Mouse (Mus musculus): ENCODE results near the gene Vav3. TPM values are rescaled to one million over a fixed set of nuclear protein-coding genes. Genes with fewer than 3 reads are reported as not detected.

Gene Vav3
- polyA plus RNA-seq, 1 experiment: 1.7 TPM

DNA sequence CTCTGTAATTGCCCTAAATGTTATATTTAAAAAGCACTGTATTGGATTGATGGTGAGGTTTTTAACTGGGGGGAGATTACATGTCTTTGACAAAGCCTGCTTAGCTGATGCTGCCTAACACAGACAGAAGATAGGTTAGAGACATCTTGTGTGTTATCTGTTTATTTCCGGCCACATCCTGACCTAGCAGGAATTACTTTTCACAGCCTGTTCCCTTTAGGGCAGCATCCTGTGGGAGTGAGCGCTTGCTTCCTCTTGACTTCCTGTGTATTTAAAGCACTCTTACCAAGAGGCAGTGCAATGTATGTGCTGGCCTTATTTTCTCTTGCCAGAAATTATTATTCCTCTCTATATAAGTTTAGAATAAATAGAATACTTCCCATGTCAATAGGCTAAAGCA lies 111.5 kb downstream of the Vav3 start:
- Histone ChIP-seq H3K27ac (ENCODE audit: insufficient read depth, low read length) (no peak overlapping the region), H3K4me3 (ENCODE audit: extremely low read depth, insufficient read depth, insufficient read length) (no peak overlapping the region), H3K4me1 (ENCODE audit: control insufficient read depth, insufficient read depth, insufficient read length) (peaks cover 8% of the 10 kb centered on the region), H3K27me3 (ENCODE audit: control insufficient read depth, insufficient read depth, low read length) (no peaks in the 10 kb centered on the region), H3K36me3 (ENCODE audit: control insufficient read depth, insufficient read depth, low read length) (no peaks in the 10 kb centered on the region)
- WGBS: 23% methylated on average over 2 of the region's 2 CpGs
- TF ChIP-seq CTCF (IDR thresholded peaks at IDR 0.05; ENCODE audit: extremely low read depth, insufficient read depth, insufficient read length, insufficient replicate concordance) (no peak), POLR2A (IDR thresholded peaks at IDR 0.05; ENCODE audit: low read depth, low read length) (no peak)
- no peak for DNase-seq (ENCODE audit: low read depth in 1 of 2, low spot score in 2 of 2)

DNA sequence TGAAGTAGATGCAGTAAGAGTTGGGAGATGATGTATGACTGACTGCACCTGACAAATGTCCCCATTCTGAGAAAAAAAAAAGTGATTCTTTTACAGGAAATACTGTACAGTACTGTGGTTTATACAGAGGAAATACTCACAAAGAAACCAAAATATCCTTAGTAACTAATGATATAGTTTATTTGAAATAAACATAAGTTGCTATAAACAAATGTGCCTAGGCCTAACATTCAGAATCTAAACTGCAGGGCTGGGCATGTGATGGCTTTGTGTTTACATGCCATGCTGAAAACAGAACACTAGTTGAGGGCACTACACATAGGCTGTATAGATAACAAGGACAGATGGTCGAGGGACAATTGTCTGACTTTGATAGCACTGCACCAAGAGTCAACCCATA lies 114.2 kb downstream of the Vav3 start:
- no peaks in the 10 kb centered on the region for H3K36me3 ChIP-seq (ENCODE audit: control insufficient read depth, insufficient read depth, low read length)
- DNase-seq (ENCODE audit: low read depth in 1 of 2, low spot score in 2 of 2): no peak
- H3K27ac ChIP-seq (ENCODE audit: insufficient read depth, low read length): no peak overlapping the region; the same call in 1 of the 2 replicates
- TF ChIP-seq CTCF (IDR thresholded peaks at IDR 0.05; ENCODE audit: extremely low read depth, insufficient read depth, insufficient read length, insufficient replicate concordance) (no peak), POLR2A (IDR thresholded peaks at IDR 0.05; ENCODE audit: low read depth, low read length) (no peak)
- H3K27me3 ChIP-seq (ENCODE audit: control insufficient read depth, insufficient read depth, low read length): no peaks in the 10 kb centered on the region
- peaks cover 7% of the 10 kb centered on the region for H3K4me1 ChIP-seq (ENCODE audit: control insufficient read depth, insufficient read depth, insufficient read length)
- WGBS: 42% methylated on average over 1 of the region's 1 CpGs
- H3K4me3 ChIP-seq (ENCODE audit: extremely low read depth, insufficient read depth, insufficient read length): no peak overlapping the region

DNA sequence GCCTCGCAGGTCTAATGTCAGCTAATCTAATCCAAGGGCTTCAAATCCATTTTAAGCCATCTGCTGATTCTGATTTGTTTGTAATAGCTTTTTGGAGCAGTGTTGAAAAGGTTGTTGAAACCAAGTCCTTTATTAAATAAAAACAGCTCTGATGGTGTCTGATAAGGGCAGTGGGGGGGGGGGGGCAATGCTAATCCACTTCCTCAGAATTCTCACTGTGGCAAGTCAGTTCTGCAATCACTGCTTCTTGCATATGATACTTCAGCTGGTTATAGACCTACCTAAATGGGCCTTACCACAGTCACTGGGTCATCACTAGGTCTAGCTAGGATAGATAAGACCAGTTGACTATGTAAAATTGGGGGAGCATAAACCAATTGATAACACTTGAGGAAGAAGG lies 115.9 kb downstream of the Vav3 start:
- 92% methylated on average over 1 of the region's 1 CpGs for WGBS
- peaks cover 5% of the 10 kb centered on the region for H3K4me1 ChIP-seq (ENCODE audit: control insufficient read depth, insufficient read depth, insufficient read length)
- H3K4me3 ChIP-seq (ENCODE audit: extremely low read depth, insufficient read depth, insufficient read length): no peak overlapping the region
- no peaks in the 10 kb centered on the region for H3K27me3 ChIP-seq (ENCODE audit: control insufficient read depth, insufficient read depth, low read length)
- H3K36me3 ChIP-seq (ENCODE audit: control insufficient read depth, insufficient read depth, low read length): no peaks in the 10 kb centered on the region
- DNase-seq (ENCODE audit: low read depth in 1 of 2, low spot score in 2 of 2): no peak
- TF ChIP-seq POLR2A (IDR thresholded peaks at IDR 0.05; ENCODE audit: low read depth, low read length) (no peak), CTCF (IDR thresholded peaks at IDR 0.05; ENCODE audit: extremely low read depth, insufficient read depth, insufficient read length, insufficient replicate concordance) (no peak)
- no peak overlapping the region for H3K27ac ChIP-seq (ENCODE audit: insufficient read depth, low read length)

DNA sequence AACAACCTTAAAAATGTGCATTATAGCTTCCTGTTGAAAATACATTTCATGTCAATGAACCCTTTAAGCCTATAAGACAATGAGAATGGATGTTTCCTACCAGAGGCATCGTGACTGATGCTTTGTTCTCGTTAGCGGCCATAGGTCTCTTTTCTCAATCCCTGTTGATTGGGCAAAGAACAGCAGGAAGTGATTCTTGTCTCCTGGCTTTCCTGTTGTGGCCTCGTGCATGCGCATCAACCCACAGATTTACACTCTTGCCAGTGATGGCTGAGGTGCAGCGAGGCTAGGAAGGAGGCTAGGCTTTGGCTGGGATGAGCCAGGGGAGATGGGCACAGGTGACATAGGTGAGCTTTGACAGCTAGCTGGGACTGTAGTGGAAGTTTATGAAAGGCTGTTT lies 123.2 kb downstream of the Vav3 start:
- H3K4me3 ChIP-seq (ENCODE audit: extremely low read depth, insufficient read depth, insufficient read length): no peak overlapping the region

DNA sequence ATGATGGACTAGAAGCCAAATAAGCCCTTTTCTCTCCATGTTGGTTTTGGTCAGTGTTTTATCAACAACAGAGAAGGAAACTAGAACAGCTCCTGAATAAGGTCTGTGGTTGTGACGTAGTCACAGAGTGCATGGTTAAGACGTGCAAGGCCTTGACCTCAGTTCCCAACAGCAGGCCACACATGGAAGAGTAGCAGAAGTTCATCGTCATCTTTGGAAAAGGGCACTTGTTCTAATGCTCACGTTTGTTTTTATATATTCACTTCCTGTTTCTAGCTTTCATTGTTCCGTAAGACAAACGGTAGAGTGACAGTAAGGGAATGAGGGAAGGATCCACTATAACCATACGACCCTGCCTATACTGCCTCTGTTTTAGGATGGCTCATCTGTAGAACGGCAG lies 124.1 kb downstream of the Vav3 start:
- Histone ChIP-seq H3K36me3 (ENCODE audit: control insufficient read depth, insufficient read depth, low read length) (no peaks in the 10 kb centered on the region), H3K27me3 (ENCODE audit: control insufficient read depth, insufficient read depth, low read length) (no peaks in the 10 kb centered on the region), H3K4me1 (ENCODE audit: control insufficient read depth, insufficient read depth, insufficient read length) (no peaks in the 10 kb centered on the region), H3K27ac (ENCODE audit: insufficient read depth, low read length) (no peak overlapping the region), H3K4me3 (ENCODE audit: extremely low read depth, insufficient read depth, insufficient read length) (no peak overlapping the region)
- 52% methylated on average over 8 of the region's 8 CpGs for WGBS
- TF ChIP-seq CTCF (IDR thresholded peaks at IDR 0.05; ENCODE audit: extremely low read depth, insufficient read depth, insufficient read length, insufficient replicate concordance): no peak
- no peak for TF ChIP-seq POLR2A (IDR thresholded peaks at IDR 0.05; ENCODE audit: low read depth, low read length)
- no peak for DNase-seq (ENCODE audit: low read depth in 1 of 2, low spot score in 2 of 2)

More for the DNA sequence above, 123.2 kb downstream of the Vav3 start:
- no peak overlapping the region for H3K27ac ChIP-seq (ENCODE audit: insufficient read depth, low read length)
- DNase-seq (ENCODE audit: low read depth in 1 of 2, low spot score in 2 of 2): no peak
- no peaks in the 10 kb centered on the region for H3K4me1 ChIP-seq (ENCODE audit: control insufficient read depth, insufficient read depth, insufficient read length)
- 70% methylated on average over 6 of the region's 6 CpGs for WGBS
- H3K36me3 ChIP-seq (ENCODE audit: control insufficient read depth, insufficient read depth, low read length): no peaks in the 10 kb centered on the region
- TF ChIP-seq CTCF (IDR thresholded peaks at IDR 0.05; ENCODE audit: extremely low read depth, insufficient read depth, insufficient read length, insufficient replicate concordance): no peak
- no peak for TF ChIP-seq POLR2A (IDR thresholded peaks at IDR 0.05; ENCODE audit: low read depth, low read length)
- no peaks in the 10 kb centered on the region for H3K27me3 ChIP-seq (ENCODE audit: control insufficient read depth, insufficient read depth, low read length)

DNA sequence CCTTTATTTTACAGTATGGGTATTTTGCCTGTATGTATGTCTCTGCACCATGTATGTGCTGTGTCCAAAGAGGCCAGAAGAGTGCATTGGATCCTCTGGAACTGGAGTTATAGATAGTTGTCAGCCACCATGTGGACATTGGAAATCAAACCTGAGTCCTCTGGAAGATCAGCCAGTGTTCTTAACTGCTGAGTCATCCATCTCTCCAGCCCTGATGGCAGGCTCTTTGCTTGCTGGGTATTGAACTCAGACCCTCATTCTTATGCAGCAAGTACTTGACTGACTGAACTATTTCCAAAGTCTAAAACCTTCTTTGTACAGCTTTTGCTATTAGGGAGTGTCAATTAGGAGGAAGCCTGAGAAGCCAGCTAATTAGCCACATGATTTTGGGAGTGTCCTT lies 126.1 kb downstream of the Vav3 start:
- H3K36me3 ChIP-seq (ENCODE audit: control insufficient read depth, insufficient read depth, low read length): no peaks in the 10 kb centered on the region
- H3K27ac ChIP-seq (ENCODE audit: insufficient read depth, low read length): no peak overlapping the region
- H3K4me1 ChIP-seq (ENCODE audit: control insufficient read depth, insufficient read depth, insufficient read length): no peaks in the 10 kb centered on the region; the same call in 1 of the 2 replicates
- TF ChIP-seq CTCF (IDR thresholded peaks at IDR 0.05; ENCODE audit: extremely low read depth, insufficient read depth, insufficient read length, insufficient replicate concordance) (no peak), POLR2A (IDR thresholded peaks at IDR 0.05; ENCODE audit: low read depth, low read length) (no peak)
- H3K27me3 ChIP-seq (ENCODE audit: control insufficient read depth, insufficient read depth, low read length): no peaks in the 10 kb centered on the region
- no peak for DNase-seq (ENCODE audit: low read depth in 1 of 2, low spot score in 2 of 2)
- H3K4me3 ChIP-seq (ENCODE audit: extremely low read depth, insufficient read depth, insufficient read length): no peak overlapping the region

DNA sequence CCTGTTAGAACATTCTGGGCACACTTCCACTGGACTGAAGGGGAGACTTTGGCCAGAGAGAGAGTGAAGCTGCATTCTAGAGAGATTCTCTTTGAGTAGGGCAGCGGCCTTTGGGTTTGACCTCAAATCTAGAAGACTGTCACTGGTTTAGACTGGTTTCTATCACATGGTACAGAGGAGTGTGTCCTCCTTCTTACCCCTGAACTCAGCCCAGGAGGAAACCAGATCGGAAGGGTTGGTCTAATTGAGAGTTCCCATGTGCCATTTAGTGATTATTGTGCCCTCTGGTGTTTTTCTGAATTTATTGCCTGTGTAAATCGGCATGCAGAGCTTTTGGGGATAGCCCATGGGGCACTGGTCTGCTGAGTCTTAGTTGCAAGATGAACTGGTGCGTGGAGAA lies 126.8 kb downstream of the Vav3 start:
- Histone ChIP-seq H3K4me1 (ENCODE audit: control insufficient read depth, insufficient read depth, insufficient read length) (no peaks in the 10 kb centered on the region; the same call in 1 of the 2 replicates), H3K27me3 (ENCODE audit: control insufficient read depth, insufficient read depth, low read length) (no peaks in the 10 kb centered on the region), H3K4me3 (ENCODE audit: extremely low read depth, insufficient read depth, insufficient read length) (no peak overlapping the region), H3K36me3 (ENCODE audit: control insufficient read depth, insufficient read depth, low read length) (no peaks in the 10 kb centered on the region), H3K27ac (ENCODE audit: insufficient read depth, low read length) (no peak overlapping the region)
- 25% methylated on average over 4 of the region's 4 CpGs for WGBS
- DNase-seq (ENCODE audit: low read depth in 1 of 2, low spot score in 2 of 2): no peak
- TF ChIP-seq POLR2A (IDR thresholded peaks at IDR 0.05; ENCODE audit: low read depth, low read length) (no peak), CTCF (IDR thresholded peaks at IDR 0.05; ENCODE audit: extremely low read depth, insufficient read depth, insufficient read length, insufficient replicate concordance) (no peak)
